Mouse (Mus musculus): ENCODE measurements at regions not wholly inside any gene's neighbourhood (a gene's known extent, or its start where the extent isn't known, plus 50 kb on each side); places are given as distances from the start of the nearest gene placed in this dataset.
A peak's percentile ranks its signal among the peaks of the same experiment; 100 is the strongest.

- H3K9me3 ChIP-seq, result no peaks in the 10 kb centered on the region
- ATAC-seq (ENCODE audit: low FRiP score), result peak; percentile 92
- 9% methylated on average over 2 of the region's 2 CpGs for WGBS
- no peak overlapping the region for H3K9ac ChIP-seq
- H3K27me3 ChIP-seq, result no peaks in the 10 kb centered on the region
- H3K27ac ChIP-seq, result peak overlapping the region; percentile 89
- peaks cover 17% of the 10 kb centered on the region for H3K4me1 ChIP-seq
- H3K36me3 ChIP-seq (replicated peaks), result no peaks in the 10 kb centered on the region
- no peak overlapping the region for H3K4me3 ChIP-seq (replicated peaks)
- H3K4me2 ChIP-seq, result no peak overlapping the region
Observed at GRCm38 (mm10) chr14:103764047-103764446, 80.2 kb downstream of the Ednrb start.

DNA sequence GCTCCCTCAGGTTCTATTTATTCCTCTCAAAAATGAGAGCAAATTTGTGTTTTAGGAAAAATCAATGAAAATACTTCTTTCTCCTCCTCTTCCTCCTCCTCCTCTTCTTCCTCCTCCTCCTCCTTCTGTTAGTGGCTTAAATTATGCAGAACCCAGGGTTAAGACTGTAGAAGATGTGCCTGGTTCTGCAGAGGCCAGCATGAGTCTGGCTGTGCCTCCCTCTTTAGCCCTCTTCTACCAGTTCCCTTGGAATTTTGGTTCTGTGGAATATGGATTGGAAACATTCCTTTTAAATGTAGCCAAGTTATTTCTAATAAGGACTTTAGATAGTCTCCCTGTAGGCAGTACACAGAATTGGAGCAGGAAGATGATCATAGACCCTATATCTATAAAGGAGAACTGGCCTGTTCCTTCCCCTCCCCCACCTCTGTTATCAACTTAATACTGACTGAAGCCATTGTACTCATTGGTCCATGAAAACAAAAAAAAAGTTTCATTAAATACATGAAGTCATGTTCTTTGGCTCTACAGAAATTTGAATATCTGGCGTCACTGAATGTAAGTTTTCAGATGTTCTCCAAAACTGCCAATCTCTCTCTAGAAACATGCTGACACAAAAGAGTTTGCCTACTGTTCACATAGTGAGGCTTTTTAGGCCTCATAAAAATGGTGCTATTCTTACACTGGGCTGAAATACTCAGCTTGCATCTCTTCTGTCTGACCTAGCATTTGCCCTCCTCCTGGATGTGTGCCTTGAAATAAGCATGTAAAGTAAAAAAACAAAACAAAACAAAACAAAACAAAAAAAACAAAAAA, 80.8 kb downstream of the Ednrb start:
- WGBS, result 14% methylated on average over 1 of the region's 1 CpGs

DNA sequence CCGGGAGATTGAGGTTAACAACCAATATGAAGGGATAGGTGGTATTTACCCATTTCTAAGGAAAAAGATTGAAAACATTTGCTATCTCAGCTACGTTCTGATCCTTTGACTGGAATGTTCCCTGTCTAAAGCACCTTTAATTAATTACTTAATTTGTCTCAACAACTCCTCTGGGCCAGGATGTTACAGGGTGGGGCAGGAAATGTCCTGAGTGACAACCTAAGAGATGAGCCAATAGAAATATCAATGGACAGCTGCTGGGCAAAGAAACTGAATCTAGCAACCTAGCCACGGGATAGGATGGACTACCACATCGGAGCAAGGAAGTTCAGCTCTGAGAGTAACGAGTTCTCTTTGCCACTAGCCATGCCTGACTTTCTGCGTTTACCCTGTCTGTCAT, 84.8 kb downstream of the Ednrb start:
- Histone ChIP-seq H3K36me3 (replicated peaks) (no peaks in the 10 kb centered on the region), H3K4me2 (no peak overlapping the region), H3K27ac (no peak overlapping the region), H3K9ac (no peak overlapping the region), H3K4me3 (replicated peaks) (no peak overlapping the region), H3K9me3 (no peaks in the 10 kb centered on the region), H3K27me3 (no peaks in the 10 kb centered on the region), H3K4me1 (peaks cover 7% of the 10 kb centered on the region; the same call in 1 of the 2 replicates)
- WGBS, result 91% methylated on average over 6 of the region's 6 CpGs
- ATAC-seq (ENCODE audit: low FRiP score), result no peak

More for the DNA sequence above, 80.8 kb downstream of the Ednrb start:
- Histone ChIP-seq H3K36me3 (replicated peaks) (no peaks in the 10 kb centered on the region), H3K4me3 (replicated peaks) (no peak overlapping the region), H3K4me1 (peaks cover 17% of the 10 kb centered on the region), H3K27me3 (no peaks in the 10 kb centered on the region), H3K9ac (no peak overlapping the region), H3K9me3 (no peaks in the 10 kb centered on the region), H3K27ac (peak overlapping the region; percentile 89), H3K4me2 (no peak overlapping the region)
- ATAC-seq (ENCODE audit: low FRiP score), result peak; percentile 87
